ENCODE assay signal across 8 mouse cellular contexts in the genomic region with DNA sequence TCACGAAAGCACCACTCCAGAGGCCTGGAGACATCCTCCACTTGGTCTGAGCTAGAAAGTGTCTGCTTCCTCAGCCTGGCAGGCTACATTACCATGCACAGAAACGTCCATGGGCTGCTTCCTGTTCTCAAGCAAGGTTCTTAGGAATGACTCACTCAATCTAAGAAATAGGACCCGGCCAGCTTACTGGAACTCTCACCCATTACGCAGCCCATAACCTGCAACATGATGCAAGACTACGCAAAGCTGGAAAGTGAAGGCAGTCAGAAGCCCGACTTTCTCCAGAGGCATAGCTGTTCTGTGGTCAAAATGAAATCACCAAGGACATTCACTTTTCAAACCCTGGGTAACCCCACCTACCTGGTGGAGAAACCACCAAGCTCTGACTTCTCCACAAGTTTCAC. TPM values are rescaled to one million over a fixed set of nuclear protein-coding genes. Genes with fewer than 3 reads are reported as not detected.
A peak's percentile ranks its signal among the peaks of the same experiment; 100 is the strongest.
DNase-seq lines count a peak whose midpoint lies in the region; ATAC-seq and TF ChIP-seq lines count a peak whose summit lies in the region.

No protein-coding gene starts in this region.

- WGBS in thymus, adult 2 months, result 41% methylated on average over 6 of the region's 6 CpGs
- WGBS in liver, embryonic 15.5 days (ENCODE audit: insufficient replicate concordance), result 42% methylated on average over 6 of the region's 6 CpGs
- WGBS in stomach, embryonic 15.5 days, result 62% methylated on average over 6 of the region's 6 CpGs

- no peak overlapping the region for H3K4me2 ChIP-seq in liver, embryonic 15.5 days
- no peak overlapping the region for H3K4me2 ChIP-seq in stomach, embryonic 15.5 days

- peak; percentile 73 for DNase-seq in adrenal gland, adult 2 months
- no peak for DNase-seq in adrenal gland, adult 18-20 months (ENCODE audit: low spot score in 2 of 2)
- DNase-seq in thymus, adult 2 months, result no peak
- no peak for DNase-seq in thymus, adult 18-20 months
- no peak for DNase-seq in embryo, embryonic 10 days (ENCODE audit: low spot score)
- DNase-seq in thymus, postnatal 36 days, result no peak

- H3K9ac ChIP-seq in liver, embryonic 15.5 days, result no peak overlapping the region
- no peak overlapping the region for H3K9ac ChIP-seq in stomach, embryonic 15.5 days

- H3K4me1 ChIP-seq in thymus, adult 2 months (replicated peaks; ENCODE audit: control insufficient read depth, insufficient read depth, low read length), result peaks cover 41% of the 10 kb centered on the region
- peaks cover 79% of the 10 kb centered on the region for H3K4me1 ChIP-seq in liver, embryonic 15.5 days (replicated peaks)
- H3K4me1 ChIP-seq in stomach, embryonic 15.5 days, result peaks cover 21% of the 10 kb centered on the region

- no peaks in the 10 kb centered on the region for H3K36me3 ChIP-seq in thymus, adult 2 months (ENCODE audit: control insufficient read depth, insufficient read depth, low read length)
- peaks cover 42% of the 10 kb centered on the region for H3K36me3 ChIP-seq in liver, embryonic 15.5 days (replicated peaks)
- H3K36me3 ChIP-seq in stomach, embryonic 15.5 days, result no peaks in the 10 kb centered on the region

- TF ChIP-seq CTCF in thymus, adult 2 months (IDR thresholded peaks at IDR 0.05; ENCODE audit: borderline replicate concordance, control insufficient read depth, extremely low read depth, insufficient read depth, low read length, poor library complexity), result no peak

- H3K27me3 ChIP-seq in thymus, adult 2 months (ENCODE audit: control insufficient read depth, insufficient read depth, low read length), result no peaks in the 10 kb centered on the region
- no peaks in the 10 kb centered on the region for H3K27me3 ChIP-seq in liver, embryonic 15.5 days
- no peaks in the 10 kb centered on the region for H3K27me3 ChIP-seq in stomach, embryonic 15.5 days (replicated peaks)

- no peak overlapping the region for H3K4me3 ChIP-seq in thymus, adult 2 months (ENCODE audit: control insufficient read depth, insufficient read depth, low read length)
- H3K4me3 ChIP-seq in liver, embryonic 15.5 days (replicated peaks), result no peak overlapping the region
- no peak overlapping the region for H3K4me3 ChIP-seq in stomach, embryonic 15.5 days (replicated peaks)

- no peaks in the 10 kb centered on the region for H3K9me3 ChIP-seq in liver, embryonic 15.5 days (replicated peaks)
- no peaks in the 10 kb centered on the region for H3K9me3 ChIP-seq in stomach, embryonic 15.5 days

- H3K27ac ChIP-seq in thymus, adult 2 months (ENCODE audit: control insufficient read depth, insufficient read depth, low read length), result peak overlapping the region; percentile 15; the same call in 1 of the 2 replicates
- H3K27ac ChIP-seq in liver, embryonic 15.5 days (replicated peaks), result peak overlapping the region; percentile 36; the same call in 1 of the 2 replicates
- peak overlapping the region; percentile 13; the same call in 1 of the 2 replicates for H3K27ac ChIP-seq in stomach, embryonic 15.5 days

- no peak for ATAC-seq in liver, embryonic 15.5 days (ENCODE audit: insufficient read depth)
- ATAC-seq in stomach, embryonic 15.5 days (ENCODE audit: insufficient read depth, low FRiP score, low read depth), result no peak

- no peak for TF ChIP-seq POLR2A in thymus, adult 2 months (IDR thresholded peaks at IDR 0.05; ENCODE audit: control insufficient read depth, extremely low read depth, insufficient read depth, low read length, poor library complexity)

RNA-seq across cellular contexts. Expression of gene Nfe2l2, which starts 19.0 kb away (rescaled TPM):
- total RNA-seq in adrenal gland, adult 2 months (2021), result 100 to 1,000 TPM in 1 of 2 experiments, 10 to 100 TPM in 1; 84.3 to 124 TPM
- polyA plus RNA-seq in adrenal gland, adult 2 months (2012; rRNA removed), result 36.3 and 42.9 TPM in 2 replicates
- 100 to 1,000 TPM; 102 to 116 TPM for total RNA-seq in adrenal gland, adult 18-20 months (2021)
- 38.4 and 42.2 TPM in 2 replicates for polyA plus RNA-seq in thymus, adult 2 months (2012; rRNA removed)
- 37.1 and 40.7 TPM in 2 replicates for polyA plus RNA-seq in liver, embryonic 15.5 days (2015; fragmentation: Nextera tagmentation; extraction: Ambion mirVana)
- 93.9 and 97.4 TPM in 2 replicates for polyA plus RNA-seq in stomach, embryonic 15.5 days (2015; fragmentation: Nextera tagmentation; extraction: Ambion mirVana)

RNA-seq across cellular contexts. Expression of gene Hnrnpa3, which starts 26.4 kb away (rescaled TPM):
- 100 to 1,000 TPM; 311 to 403 TPM for total RNA-seq in adrenal gland, adult 2 months (2021)
- 3.7 and 3.8 TPM in 2 replicates for polyA plus RNA-seq in adrenal gland, adult 2 months (2012; rRNA removed)
- 100 to 1,000 TPM; 323 to 382 TPM for total RNA-seq in adrenal gland, adult 18-20 months (2021)
- 45.4 and 47.2 TPM in 2 replicates for polyA plus RNA-seq in thymus, adult 2 months (2012; rRNA removed)
- 96.7 and 101 TPM in 2 replicates for polyA plus RNA-seq in liver, embryonic 15.5 days (2015; fragmentation: Nextera tagmentation; extraction: Ambion mirVana)
- polyA plus RNA-seq in stomach, embryonic 15.5 days (2015; fragmentation: Nextera tagmentation; extraction: Ambion mirVana), result 241 and 344 TPM in 2 replicates
